Mouse (Mus musculus) lung, postnatal 4 days (tissue): Measurements from ENCODE around the gene Laptm4a.
A peak's percentile ranks its signal among the peaks of the same experiment; 100 is the strongest.

ENCODE experiments used
- DNase-seq, 2 experiments: peaks; one replicate each; pipeline ENCODE4 v3.0.0; 2021

Laptm4a gene

DNA sequence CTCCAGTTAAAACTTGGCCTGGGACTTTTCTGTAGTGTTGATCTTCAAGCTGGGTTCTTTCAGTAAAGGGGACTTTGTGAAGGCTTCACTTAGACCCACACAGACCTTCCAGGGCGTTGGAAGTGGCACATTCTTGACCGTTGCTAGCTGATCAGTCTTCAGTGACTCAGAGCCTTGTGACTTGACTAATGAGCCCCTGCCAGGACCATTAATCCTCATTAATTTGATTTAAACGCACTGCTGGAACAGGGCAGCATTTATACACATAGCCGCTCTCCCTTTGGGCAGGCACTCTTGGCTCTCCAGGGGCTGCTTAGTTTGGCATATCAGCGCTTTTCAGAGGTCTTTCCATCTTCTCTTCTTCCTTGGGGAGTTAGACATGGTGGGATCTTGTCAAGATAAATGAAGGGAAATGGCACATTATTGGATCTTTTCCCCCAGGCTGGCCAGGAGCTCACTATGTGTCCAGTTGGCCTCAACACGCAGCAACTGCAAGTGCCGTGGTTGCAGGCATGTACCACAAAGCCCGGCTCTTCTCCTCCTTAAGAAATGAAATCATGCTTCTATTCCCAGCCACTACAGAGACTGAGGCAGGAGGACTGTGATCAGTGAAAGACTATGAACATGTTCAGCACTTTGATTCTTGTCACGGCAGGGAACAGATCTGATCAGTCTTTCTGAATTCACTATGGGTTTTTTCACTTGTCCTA is 40.3 kb downstream of the Laptm4a start:
- no peak for DNase-seq

DNA sequence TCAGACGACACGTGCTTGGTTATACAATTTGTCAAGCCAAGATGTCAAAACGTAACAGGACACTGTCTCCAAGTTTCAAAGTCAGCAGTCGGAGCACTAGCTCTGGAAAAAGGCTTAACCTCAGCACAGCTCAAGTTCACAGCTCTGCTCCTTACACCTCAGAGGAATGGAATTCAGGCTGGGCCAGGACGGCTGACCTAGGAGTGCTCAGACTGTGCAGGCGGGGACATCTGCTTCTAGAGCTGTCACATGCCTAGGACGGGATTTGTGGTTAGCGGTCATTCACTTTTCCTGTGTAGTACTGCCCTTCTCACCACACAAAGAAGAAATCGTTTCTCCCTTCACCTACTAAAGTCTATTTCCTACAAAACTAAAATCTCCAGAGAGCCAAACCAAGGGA is 48.4 kb downstream of the Laptm4a start:
- DNase-seq = peak; percentile 60 to 77

DNA sequence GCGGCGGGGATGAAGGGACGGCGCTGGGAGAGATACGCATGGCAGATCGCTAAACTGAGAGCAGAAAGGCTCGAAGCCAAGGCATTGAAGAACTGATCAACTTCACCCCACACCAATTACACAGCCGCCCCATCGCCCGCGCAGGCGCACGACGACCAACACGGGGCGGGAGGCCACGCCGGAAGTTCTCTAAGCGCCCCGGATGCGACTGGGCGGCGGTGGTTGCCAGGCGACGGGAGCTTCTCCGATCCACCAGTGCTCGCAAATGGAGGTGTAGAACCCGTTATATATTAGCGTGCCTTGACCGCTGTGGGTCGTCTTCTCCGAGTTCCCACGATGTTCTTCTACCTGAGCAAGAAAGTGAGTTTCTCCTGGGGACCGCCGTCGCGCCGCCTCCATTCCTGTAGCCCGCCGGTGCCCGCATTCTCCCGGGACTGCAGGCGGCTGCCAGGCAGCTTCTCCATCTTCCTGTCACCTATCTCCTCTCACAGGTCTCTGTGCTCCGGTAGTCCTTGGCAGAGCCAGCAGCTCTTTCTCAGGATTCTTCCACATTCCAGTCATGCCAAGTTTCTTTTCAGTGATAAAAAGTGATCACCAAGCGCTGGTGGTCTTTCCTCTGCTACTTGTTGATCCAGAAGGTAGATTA is 52.5 kb downstream of the Laptm4a start, which contains the start of gene Wdr35:
Gene Wdr35 (plus strand): TSS at position 73 of the 646 bp plus-strand sequence.
- peak; percentile 91 to 92 for DNase-seq

DNA sequence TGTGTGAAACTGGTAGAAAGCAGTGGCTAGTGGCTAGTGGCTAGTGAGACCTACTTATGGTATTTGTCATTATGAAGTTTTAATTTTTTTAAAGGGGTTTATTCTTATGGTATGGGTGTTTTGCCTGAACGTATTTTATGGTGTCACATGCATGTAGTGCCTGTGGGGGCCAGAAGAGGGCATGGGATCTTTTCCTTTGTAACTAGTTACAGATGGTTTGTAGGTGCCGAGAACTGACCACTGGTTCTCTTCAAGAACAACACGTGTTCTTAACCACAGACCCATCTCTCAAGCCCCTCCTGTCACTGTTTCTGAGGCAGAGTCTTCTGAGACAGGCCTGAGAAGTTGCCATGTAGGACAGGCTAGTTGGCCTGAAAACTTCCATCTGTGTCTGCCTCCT is 53.6 kb downstream of the Laptm4a start:
- no peak for DNase-seq
